Mouse (Mus musculus): ENCODE measurements at regions not wholly inside any gene's neighbourhood (a gene's known extent, or its start where the extent isn't known, plus 50 kb on each side); places are given as distances from the start of the nearest gene placed in this dataset.
A peak's percentile ranks its signal among the peaks of the same experiment; 100 is the strongest.

- peak; percentile 70 for DNase-seq
- peak overlapping the region; percentile 58 for H3K27ac ChIP-seq (replicated peaks; ENCODE audit: low read depth, low read length)
- H3K27me3 ChIP-seq (ENCODE audit: control insufficient read depth, insufficient read depth, low read length), result no peaks in the 10 kb centered on the region
- H3K4me1 ChIP-seq (ENCODE audit: control insufficient read depth, insufficient read depth, low read length), result peaks cover 21% of the 10 kb centered on the region
- H3K9ac ChIP-seq (replicated peaks; ENCODE audit: low read length), result no peak overlapping the region; the same call in 1 of the 2 replicates
- H3K36me3 ChIP-seq (ENCODE audit: control insufficient read depth, insufficient read depth, low read length), result no peaks in the 10 kb centered on the region
- no peak overlapping the region for H3K4me3 ChIP-seq (replicated peaks; ENCODE audit: low read depth, low read length)
- peak; percentile 74 for ATAC-seq (ENCODE audit: low FRiP score, low TSS enrichment)
- H3K4me2 ChIP-seq (ENCODE audit: low read length), result no peak overlapping the region
- no peaks in the 10 kb centered on the region for H3K9me3 ChIP-seq (ENCODE audit: control insufficient read depth, low read length)
- 36% methylated on average over 16 of the region's 16 CpGs for WGBS
Observed at GRCm38 (mm10) chr12:54286911-54287819, 83.5 kb upstream of the Egln3 start.

GRCm38 (mm10) chr12:54283646-54284045 lies 80.0 kb upstream of the Egln3 start:
- Histone ChIP-seq H3K4me2 (ENCODE audit: low read length) (no peak overlapping the region), H3K9ac (replicated peaks; ENCODE audit: low read length) (no peak overlapping the region), H3K4me3 (replicated peaks; ENCODE audit: low read depth, low read length) (no peak overlapping the region), H3K27me3 (ENCODE audit: control insufficient read depth, insufficient read depth, low read length) (no peaks in the 10 kb centered on the region), H3K4me1 (ENCODE audit: control insufficient read depth, insufficient read depth, low read length) (peaks cover 18% of the 10 kb centered on the region), H3K27ac (replicated peaks; ENCODE audit: low read depth, low read length) (no peak overlapping the region), H3K36me3 (ENCODE audit: control insufficient read depth, insufficient read depth, low read length) (no peaks in the 10 kb centered on the region), H3K9me3 (ENCODE audit: control insufficient read depth, low read length) (no peaks in the 10 kb centered on the region)
- 16% methylated on average over 4 of the region's 4 CpGs for WGBS
- ATAC-seq (ENCODE audit: low FRiP score, low TSS enrichment) (no peak), DNase-seq (no peak)

- 85% methylated on average over 1 of the region's 1 CpGs for WGBS
- Histone ChIP-seq H3K4me2 (ENCODE audit: low read length) (no peak overlapping the region), H3K9ac (replicated peaks; ENCODE audit: low read length) (no peak overlapping the region), H3K27ac (replicated peaks; ENCODE audit: low read depth, low read length) (no peak overlapping the region), H3K9me3 (ENCODE audit: control insufficient read depth, low read length) (no peaks in the 10 kb centered on the region), H3K4me3 (replicated peaks; ENCODE audit: low read depth, low read length) (no peak overlapping the region), H3K36me3 (ENCODE audit: control insufficient read depth, insufficient read depth, low read length) (no peaks in the 10 kb centered on the region), H3K27me3 (ENCODE audit: control insufficient read depth, insufficient read depth, low read length) (no peaks in the 10 kb centered on the region), H3K4me1 (ENCODE audit: control insufficient read depth, insufficient read depth, low read length) (peaks cover 12% of the 10 kb centered on the region; the same call in 1 of the 2 replicates)
- ATAC-seq (ENCODE audit: low FRiP score, low TSS enrichment) (no peak), DNase-seq (no peak)
Observed at GRCm38 (mm10) chr12:54283011-54283410, 79.4 kb upstream of the Egln3 start.

- Histone ChIP-seq H3K27me3 (ENCODE audit: control insufficient read depth, insufficient read depth, low read length) (no peaks in the 10 kb centered on the region), H3K27ac (replicated peaks; ENCODE audit: low read depth, low read length) (no peak overlapping the region), H3K36me3 (ENCODE audit: control insufficient read depth, insufficient read depth, low read length) (no peaks in the 10 kb centered on the region), H3K9me3 (ENCODE audit: control insufficient read depth, low read length) (no peaks in the 10 kb centered on the region), H3K9ac (replicated peaks; ENCODE audit: low read length) (no peak overlapping the region), H3K4me3 (replicated peaks; ENCODE audit: low read depth, low read length) (no peak overlapping the region), H3K4me2 (ENCODE audit: low read length) (no peak overlapping the region), H3K4me1 (ENCODE audit: control insufficient read depth, insufficient read depth, low read length) (0 out of 2 replicates have a peak, but pooled peaks cover 6% of the 10 kb centered on the region)
- DNase-seq (no peak), ATAC-seq (ENCODE audit: low FRiP score, low TSS enrichment) (no peak)
- 83% methylated on average over 4 of the region's 4 CpGs for WGBS
Observed at GRCm38 (mm10) chr12:54282281-54282921, 78.7 kb upstream of the Egln3 start.

- H3K27ac ChIP-seq (replicated peaks; ENCODE audit: low read depth, low read length), result no peak overlapping the region
- WGBS, result 92% methylated on average over 4 of the region's 4 CpGs
- H3K4me1 ChIP-seq (ENCODE audit: control insufficient read depth, insufficient read depth, low read length), result no peaks in the 10 kb centered on the region
- no peak overlapping the region for H3K9ac ChIP-seq (replicated peaks; ENCODE audit: low read length)
- ATAC-seq (ENCODE audit: low FRiP score, low TSS enrichment) (no peak), DNase-seq (no peak)
- H3K4me2 ChIP-seq (ENCODE audit: low read length), result no peak overlapping the region
- H3K9me3 ChIP-seq (ENCODE audit: control insufficient read depth, low read length), result no peaks in the 10 kb centered on the region
- no peaks in the 10 kb centered on the region for H3K27me3 ChIP-seq (ENCODE audit: control insufficient read depth, insufficient read depth, low read length)
- no peak overlapping the region for H3K4me3 ChIP-seq (replicated peaks; ENCODE audit: low read depth, low read length)
- no peaks in the 10 kb centered on the region for H3K36me3 ChIP-seq (ENCODE audit: control insufficient read depth, insufficient read depth, low read length)
Observed at GRCm38 (mm10) chr12:54280457-54280856, 76.8 kb upstream of the Egln3 start.

GRCm38 (mm10) chr12:54280001-54280400 lies 76.3 kb upstream of the Egln3 start:
- H3K4me2 ChIP-seq (ENCODE audit: low read length), result no peak overlapping the region
- no peak overlapping the region for H3K4me3 ChIP-seq (replicated peaks; ENCODE audit: low read depth, low read length)
- DNase-seq (no peak), ATAC-seq (ENCODE audit: low FRiP score, low TSS enrichment) (no peak)
- H3K4me1 ChIP-seq (ENCODE audit: control insufficient read depth, insufficient read depth, low read length), result no peaks in the 10 kb centered on the region
- no peaks in the 10 kb centered on the region for H3K9me3 ChIP-seq (ENCODE audit: control insufficient read depth, low read length)
- 91% methylated on average over 3 of the region's 3 CpGs for WGBS
- H3K9ac ChIP-seq (replicated peaks; ENCODE audit: low read length), result no peak overlapping the region
- H3K27me3 ChIP-seq (ENCODE audit: control insufficient read depth, insufficient read depth, low read length), result no peaks in the 10 kb centered on the region
- H3K27ac ChIP-seq (replicated peaks; ENCODE audit: low read depth, low read length), result no peak overlapping the region
- no peaks in the 10 kb centered on the region for H3K36me3 ChIP-seq (ENCODE audit: control insufficient read depth, insufficient read depth, low read length)

GRCm38 (mm10) chr12:54276978-54277537 lies 73.4 kb upstream of the Egln3 start:
- H3K27ac ChIP-seq (replicated peaks; ENCODE audit: low read depth, low read length), result no peak overlapping the region
- H3K4me3 ChIP-seq (replicated peaks; ENCODE audit: low read depth, low read length), result no peak overlapping the region
- H3K4me1 ChIP-seq (ENCODE audit: control insufficient read depth, insufficient read depth, low read length), result no peaks in the 10 kb centered on the region
- H3K27me3 ChIP-seq (ENCODE audit: control insufficient read depth, insufficient read depth, low read length), result no peaks in the 10 kb centered on the region
- no peak overlapping the region for H3K4me2 ChIP-seq (ENCODE audit: low read length)
- DNase-seq, result no peak
- H3K9ac ChIP-seq (replicated peaks; ENCODE audit: low read length), result no peak overlapping the region
- 66% methylated on average over 7 of the region's 7 CpGs for WGBS
- no peaks in the 10 kb centered on the region for H3K36me3 ChIP-seq (ENCODE audit: control insufficient read depth, insufficient read depth, low read length)
- ATAC-seq (ENCODE audit: low FRiP score, low TSS enrichment), result no peak
- H3K9me3 ChIP-seq (ENCODE audit: control insufficient read depth, low read length), result no peaks in the 10 kb centered on the region

GRCm38 (mm10) chr12:54273506-54273905 lies 69.8 kb upstream of the Egln3 start:
- Histone ChIP-seq H3K36me3 (ENCODE audit: control insufficient read depth, insufficient read depth, low read length) (no peaks in the 10 kb centered on the region), H3K9ac (replicated peaks; ENCODE audit: low read length) (no peak overlapping the region), H3K27me3 (ENCODE audit: control insufficient read depth, insufficient read depth, low read length) (no peaks in the 10 kb centered on the region), H3K4me1 (ENCODE audit: control insufficient read depth, insufficient read depth, low read length) (no peaks in the 10 kb centered on the region), H3K9me3 (ENCODE audit: control insufficient read depth, low read length) (no peaks in the 10 kb centered on the region), H3K27ac (replicated peaks; ENCODE audit: low read depth, low read length) (no peak overlapping the region), H3K4me2 (ENCODE audit: low read length) (no peak overlapping the region), H3K4me3 (replicated peaks; ENCODE audit: low read depth, low read length) (no peak overlapping the region)
- DNase-seq (no peak), ATAC-seq (ENCODE audit: low FRiP score, low TSS enrichment) (no peak)
- WGBS, result 78% methylated on average over 4 of the region's 4 CpGs
